Mouse (Mus musculus) c-Kit-negative CD71-positive TER-119-positive erythroid progenitor cells, embryonic 14.5 days (primary cell): ENCODE data around the gene Alg10b.
"Not testable (repeated sequence)": the region's sequence is repeated elsewhere in the genome, so short reads cannot be mapped to it uniquely, and the experiment has no call there.

ENCODE experiments used
- DNase-seq: peaks from one replicate; pipeline ENCODE4 v3.0.0-alpha.2; 2013; ENCODE audit warnings: low read depth, low spot score

Alg10b gene

GRCm38 (mm10) chr15:90223969-90224750, at the start of gene Alg10b:
Gene Alg10b (plus strand): TSS chr15:90224311.
- peak; percentile 75 for DNase-seq

- DNase-seq, result not testable (repeated sequence)
Measured at GRCm38 (mm10) chr15:90183108-90183507, 41.0 kb upstream of the Alg10b start.

- no peak for DNase-seq
Measured at GRCm38 (mm10) chr15:90183511-90183910, 40.6 kb upstream of the Alg10b start.

- no peak for DNase-seq
Measured at GRCm38 (mm10) chr15:90184743-90185142, 39.4 kb upstream of the Alg10b start.

GRCm38 (mm10) chr15:90189477-90189876, 34.6 kb upstream of the Alg10b start:
- no peak for DNase-seq

GRCm38 (mm10) chr15:90213946-90214345, 10.2 kb upstream of the Alg10b start:
- no peak for DNase-seq

GRCm38 (mm10) chr15:90214913-90215312, 9.2 kb upstream of the Alg10b start:
- no peak for DNase-seq

GRCm38 (mm10) chr15:90225058-90225575, 1.0 kb downstream of the Alg10b start:
- peak; percentile 49 for DNase-seq

GRCm38 (mm10) chr15:90237657-90238056, 13.5 kb downstream of the Alg10b start:
- no peak for DNase-seq

GRCm38 (mm10) chr15:90244081-90244480, 20.0 kb downstream of the Alg10b start:
- no peak for DNase-seq

GRCm38 (mm10) chr15:90249694-90250093, 25.6 kb downstream of the Alg10b start:
- no peak for DNase-seq

GRCm38 (mm10) chr15:90282876-90283275, 58.8 kb downstream of the Alg10b start:
- no peak for DNase-seq
